In genomic region chr7:128004487-128005362, GRCm38 (mm10) we compare ENCODE assay signal across 9 mouse cellular contexts. TPM values are rescaled to one million over a fixed set of nuclear protein-coding genes. Genes with fewer than 3 reads are reported as not detected.
DNase-seq lines count a peak whose midpoint lies in the region; ATAC-seq and TF ChIP-seq lines count a peak whose summit lies in the region.
"Had no signal": no experiment of that assay in that cellular context is flagged by ENCODE, and none has a peak within 500 bp of the region (broad histone marks: within the 10 kb centered on the region; RNA-seq: fewer than 3 reads in every experiment).

No protein-coding gene starts in this region.

- no peaks in the 10 kb centered on the region for H3K36me3 ChIP-seq in ES-E14 (ENCODE audit: control insufficient read depth, insufficient read depth, low read length, poor library complexity, severe bottlenecking)
- no peaks in the 10 kb centered on the region for H3K36me3 ChIP-seq in embryonic facial prominence, embryonic 11.5 days (replicated peaks; ENCODE audit: control insufficient read depth, insufficient read depth, low read depth, low read length)
- H3K36me3 ChIP-seq in limb, embryonic 11.5 days (ENCODE audit: control insufficient read depth, insufficient read depth, low read length): no peaks in the 10 kb centered on the region

- peak overlapping the region; percentile 35 to 52 for H3K4me3 ChIP-seq in ES-E14 (ENCODE audit: insufficient read depth in 1 of 2, low read depth in 1 of 2, low read length in 2 of 2, poor library complexity in 1 of 2, severe bottlenecking in 1 of 2)
- H3K4me3 ChIP-seq in embryonic facial prominence, embryonic 11.5 days (ENCODE audit: low read depth, low read length): peak overlapping the region; percentile 18; the same call in 1 of the 2 replicates
- H3K4me3 ChIP-seq in limb, embryonic 11.5 days (ENCODE audit: low read depth, low read length): no peak overlapping the region

- peak; percentile 45; the same call in 1 of the 2 replicates for ATAC-seq in embryonic facial prominence, embryonic 11.5 days (replicated peaks; ENCODE audit: insufficient number of reproducible peaks, low FRiP score, low TSS enrichment, low read depth)
- ATAC-seq in limb, embryonic 11.5 days (ENCODE audit: insufficient number of reproducible peaks, low FRiP score, low TSS enrichment, low read depth): peak; percentile 59; the same call in 1 of the 2 replicates

- no peaks in the 10 kb centered on the region for H3K9me3 ChIP-seq in ES-E14 (ENCODE audit: control insufficient read depth, insufficient read depth, low read depth, low read length)
- no peaks in the 10 kb centered on the region for H3K9me3 ChIP-seq in embryonic facial prominence, embryonic 11.5 days (replicated peaks; ENCODE audit: control insufficient read depth, low read length)
- no peaks in the 10 kb centered on the region for H3K9me3 ChIP-seq in limb, embryonic 11.5 days (ENCODE audit: control insufficient read depth, low read length)

- no peak overlapping the region for H3K27ac ChIP-seq in ES-E14 (ENCODE audit: insufficient read depth, low read depth, low read length, poor library complexity, severe bottlenecking)
- H3K27ac ChIP-seq in embryonic facial prominence, embryonic 11.5 days (replicated peaks; ENCODE audit: low read depth, low read length): no peak overlapping the region
- H3K27ac ChIP-seq in limb, embryonic 11.5 days (replicated peaks; ENCODE audit: low read depth, low read length): no peak overlapping the region
- H3K27ac ChIP-seq: macrophage had no signal

- peaks cover 11 to 25% of the 10 kb centered on the region in 2 experiments for H3K4me1 ChIP-seq in ES-E14 (ENCODE audit: control insufficient read depth in 2 of 2, insufficient read depth in 2 of 2, low read length in 2 of 2, poor library complexity in 1 of 2)
- H3K4me1 ChIP-seq in embryonic facial prominence, embryonic 11.5 days (ENCODE audit: control insufficient read depth, insufficient read depth, low read length): no peaks in the 10 kb centered on the region
- peaks cover 13% of the 10 kb centered on the region; the same call in 1 of the 2 replicates for H3K4me1 ChIP-seq in limb, embryonic 11.5 days (ENCODE audit: control insufficient read depth, insufficient read depth, low read length)

- no peaks in the 10 kb centered on the region for H3K27me3 ChIP-seq in embryonic facial prominence, embryonic 11.5 days (ENCODE audit: control insufficient read depth, insufficient read depth, low read length)
- no peaks in the 10 kb centered on the region for H3K27me3 ChIP-seq in limb, embryonic 11.5 days (ENCODE audit: control insufficient read depth, insufficient read depth, low read length)

- no peak overlapping the region for H3K9ac ChIP-seq in ES-E14 (ENCODE audit: insufficient read depth, low read depth, low read length, poor library complexity, severe bottlenecking)
- peak overlapping the region; percentile 22 for H3K9ac ChIP-seq in embryonic facial prominence, embryonic 11.5 days (replicated peaks; ENCODE audit: low read length)
- peak overlapping the region; percentile 47; the same call in 1 of the 2 replicates for H3K9ac ChIP-seq in limb, embryonic 11.5 days (ENCODE audit: low read length)

- peak overlapping the region; percentile 39 for H3K4me2 ChIP-seq in embryonic facial prominence, embryonic 11.5 days (ENCODE audit: low read depth, low read length)
- H3K4me2 ChIP-seq in limb, embryonic 11.5 days (ENCODE audit: low read depth, severe bottlenecking): peak overlapping the region; percentile 42

- in situ Hi-C loops in ES-E14 (cut with MboI; ENCODE audit: low sequenced_read_pairs in 2 of 2, unreplicated experiment in 2 of 2): loop anchor here in 1 of 2 experiments (25.0 kb wide), 1 partner anchor 208 kb away; the partner anchor contains the start of gene Cox6a2

- peak; percentile 85 for DNase-seq in ES-E14 (ENCODE audit: low read depth, low spot score)
- DNase-seq in embryonic facial prominence, embryonic 11.5 days (ENCODE audit: low spot score): peak; percentile 68
- peak; percentile 47 for DNase-seq in heart, postnatal 4 days
- peak; percentile 69 for DNase-seq in limb, embryonic 11.5 days (ENCODE audit: low spot score)
- DNase-seq in neural tube, embryonic 10.5 days (ENCODE audit: extremely low spot score, low spot score): peak; percentile 23
- no peak for DNase-seq in right cerebral cortex, postnatal 36 days (ENCODE audit: low spot score in 2 of 2)
- DNase-seq in ovary, postnatal 10 days (ENCODE audit: low spot score): no peak
- DNase-seq in left cerebral cortex, adult 18-20 months (ENCODE audit: low spot score in 2 of 2): no peak

- WGBS in embryonic facial prominence, embryonic 11.5 days: 15% methylated on average over 35 of the region's 35 CpGs
- 17% methylated on average over 35 of the region's 35 CpGs for WGBS in limb, embryonic 11.5 days

TF ChIP-seq in ES-E14, 5 proteins besides CTCF, POLR2A, EP300 and RAD21:
- TF ChIP-seq ZC3H11A (IDR thresholded peaks at IDR 0.05; ENCODE audit: borderline replicate concordance, low read depth, low read length) (no peak), HCFC1 (IDR thresholded peaks at IDR 0.05; ENCODE audit: borderline replicate concordance, insufficient read depth, low read length) (no peak), MAFK (IDR thresholded peaks at IDR 0.05; ENCODE audit: insufficient read depth, low read depth, low read length) (no peak), CHD2 (IDR thresholded peaks at IDR 0.05; ENCODE audit: low read depth, low read length) (no peak), ZNF384 (IDR thresholded peaks at IDR 0.05; ENCODE audit: low read depth, low read length) (no peak)
TF ChIP-seq in ES-E14: peak in this region for 0.

RNA-seq across cellular contexts. Expression of gene Trim72, which starts 1.0 kb away (rescaled TPM):
- total RNA-seq in ES-E14 (2012; rRNA removed): 1.1 and 1.2 TPM in 2 replicates
- 0.10 TPM in 1 of 2 replicates, not detected in the other for polyA plus RNA-seq in embryonic facial prominence, embryonic 11.5 days (2014; fragmentation: Nextera tagmentation; extraction: Ambion mirVana)
- 10 to 100 TPM; 66.9 to 69.8 TPM for total RNA-seq in heart, postnatal 4 days (2021)
- polyA plus RNA-seq in limb, embryonic 11.5 days (2014; fragmentation: Nextera tagmentation; extraction: Ambion mirVana): 0.10 and 0.20 TPM in 2 replicates
- under 1 TPM; 0.66 to 0.72 TPM for total RNA-seq in left cerebral cortex, adult 18-20 months (2021)
- polyA plus RNA-seq: macrophage had no signal

RNA-seq across cellular contexts. Expression of gene Pycard, which starts 11.1 kb away (rescaled TPM):
- total RNA-seq in ES-E14 (2012; rRNA removed): 38.7 and 62.1 TPM in 2 replicates
- 7.3 TPM in 2 replicates for polyA plus RNA-seq in embryonic facial prominence, embryonic 11.5 days (2014; fragmentation: Nextera tagmentation; extraction: Ambion mirVana)
- total RNA-seq in heart, postnatal 4 days (2021): 10 to 100 TPM; 28.1 to 31.9 TPM
- polyA plus RNA-seq in limb, embryonic 11.5 days (2014; fragmentation: Nextera tagmentation; extraction: Ambion mirVana): 6.7 and 6.9 TPM in 2 replicates
- total RNA-seq in left cerebral cortex, adult 18-20 months (2021): 1 to 10 TPM; 2.9 to 4.5 TPM

RNA-seq across cellular contexts. Expression of gene Fus, which starts 37.5 kb away (rescaled TPM):
- 91.6 and 142 TPM in 2 replicates for total RNA-seq in ES-E14 (2012; rRNA removed)
- polyA plus RNA-seq in embryonic facial prominence, embryonic 11.5 days (2014; fragmentation: Nextera tagmentation; extraction: Ambion mirVana): 52.5 and 57.7 TPM in 2 replicates
- total RNA-seq in heart, postnatal 4 days (2021): 100 to 1,000 TPM; 402 to 429 TPM
- polyA plus RNA-seq in limb, embryonic 11.5 days (2014; fragmentation: Nextera tagmentation; extraction: Ambion mirVana): 62.7 and 63.1 TPM in 2 replicates
- 100 to 1,000 TPM; 268 to 293 TPM for total RNA-seq in left cerebral cortex, adult 18-20 months (2021)

RNA-seq across cellular contexts. Expression of gene Itgam, which starts 57.7 kb away (rescaled TPM):
- 0.42 and 1.0 TPM in 2 replicates for total RNA-seq in ES-E14 (2012; rRNA removed)
- polyA plus RNA-seq in embryonic facial prominence, embryonic 11.5 days (2014; fragmentation: Nextera tagmentation; extraction: Ambion mirVana): 0.39 and 0.91 TPM in 2 replicates
- total RNA-seq in heart, postnatal 4 days (2021): 1 to 10 TPM; 1.8 to 2.5 TPM
- polyA plus RNA-seq in limb, embryonic 11.5 days (2014; fragmentation: Nextera tagmentation; extraction: Ambion mirVana): 0.18 and 0.28 TPM in 2 replicates
- 10 to 100 TPM in 1 of 2 experiments, 1 to 10 TPM in 1; 9.1 to 10.2 TPM for total RNA-seq in left cerebral cortex, adult 18-20 months (2021)

RNA-seq across cellular contexts. Expression of gene Gm49368, which starts 57.8 kb away (rescaled TPM):
- total RNA-seq in ES-E14 (2012; rRNA removed): not detected in 2 replicates
- polyA plus RNA-seq in embryonic facial prominence, embryonic 11.5 days (2014; fragmentation: Nextera tagmentation; extraction: Ambion mirVana): not detected in 2 replicates
- not detected for total RNA-seq in heart, postnatal 4 days (2021)
- not detected in 2 replicates for polyA plus RNA-seq in limb, embryonic 11.5 days (2014; fragmentation: Nextera tagmentation; extraction: Ambion mirVana)
- total RNA-seq in left cerebral cortex, adult 18-20 months (2021): not detected

Comparison
In these comparisons a context has a peak if more than half of its experiments do, and no peak if none do; other contexts are left out.
1. DNase-seq: peak in ES-E14 (single experiment), embryonic facial prominence, embryonic 11.5 days (single experiment), heart, postnatal 4 days (single experiment), limb, embryonic 11.5 days (single experiment) and neural tube, embryonic 10.5 days (single experiment); none in right cerebral cortex, postnatal 36 days (0 of 2), ovary, postnatal 10 days (single experiment) and left cerebral cortex, adult 18-20 months (0 of 2).
2. RNA of gene Trim72, which starts 1.0 kb away (total RNA-seq): 66.9 to 69.8 TPM in heart, postnatal 4 days; 1.1 to 1.2 TPM in ES-E14 and 0.66 to 0.72 TPM in left cerebral cortex, adult 18-20 months; every median in the first group is over 10 times any median in the second.